Mouse (Mus musculus) cerebellum, postnatal 36 days (tissue): ENCODE measurements around the gene Gm20547.

Experiments
- DNase-seq, 2 experiments: peaks; one replicate each; pipeline ENCODE4 v3.0.0; 2021 to 2022; ENCODE audit warnings: mixed read lengths in 2 of 2

The Gm20547 gene

DNA sequence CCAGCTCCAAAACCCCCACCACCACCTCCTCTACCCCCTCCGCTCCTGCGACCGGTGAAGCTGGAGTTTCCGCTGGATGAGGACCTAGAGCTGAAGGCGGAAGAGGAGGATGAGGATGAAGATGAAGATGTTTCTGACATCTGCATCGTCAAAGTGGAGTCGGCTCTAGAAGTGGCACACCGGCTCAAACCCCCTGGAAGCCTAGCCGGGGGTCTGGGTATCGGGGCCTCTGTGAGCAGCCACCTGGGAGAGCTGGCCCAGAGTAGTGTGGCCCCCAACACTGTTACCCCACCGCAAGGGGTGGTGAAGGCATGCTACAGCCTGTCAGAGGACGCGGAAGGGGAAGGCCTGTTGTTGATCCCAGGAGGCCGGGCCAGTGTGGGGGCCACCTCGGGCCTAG, 13.9 kb upstream of the Gm20547 start:
- no peak for DNase-seq

DNA sequence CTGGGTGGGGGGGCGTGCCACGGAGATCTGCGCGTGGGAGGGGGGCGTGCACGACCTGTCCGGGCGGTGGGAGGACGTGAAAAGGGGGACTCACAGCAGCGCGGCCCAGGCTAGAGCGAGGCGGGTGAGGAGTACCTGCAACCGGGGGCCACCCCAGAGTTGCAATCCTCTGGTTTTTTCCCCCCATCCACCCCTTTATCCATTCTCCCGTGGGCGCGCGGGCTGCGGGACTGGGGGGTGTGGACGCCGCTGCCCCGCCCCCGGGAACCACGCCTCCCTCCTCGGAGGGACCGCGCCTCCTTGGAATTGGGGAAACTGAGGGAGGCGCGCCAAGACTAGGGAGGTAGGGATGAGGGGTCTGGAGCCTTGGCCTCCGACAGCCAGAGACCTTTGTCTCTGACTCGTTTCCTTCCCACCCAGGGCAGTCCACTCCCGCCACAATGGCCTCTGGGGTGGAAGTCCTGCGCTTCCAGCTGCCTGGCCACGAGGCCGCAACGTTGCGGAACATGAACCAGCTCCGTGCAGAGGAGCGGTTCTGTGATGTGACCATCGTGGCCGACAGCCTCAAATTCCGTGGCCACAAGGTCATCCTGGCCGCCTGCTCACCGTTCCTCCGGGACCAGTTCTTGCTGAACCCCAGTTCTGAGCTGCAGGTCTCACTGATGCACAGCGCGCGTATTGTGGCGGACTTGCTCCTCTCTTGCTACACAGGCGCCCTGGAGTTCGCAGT, 13.1 kb upstream of the Gm20547 start:
- DNase-seq = peak; percentile 40 to 57

DNA sequence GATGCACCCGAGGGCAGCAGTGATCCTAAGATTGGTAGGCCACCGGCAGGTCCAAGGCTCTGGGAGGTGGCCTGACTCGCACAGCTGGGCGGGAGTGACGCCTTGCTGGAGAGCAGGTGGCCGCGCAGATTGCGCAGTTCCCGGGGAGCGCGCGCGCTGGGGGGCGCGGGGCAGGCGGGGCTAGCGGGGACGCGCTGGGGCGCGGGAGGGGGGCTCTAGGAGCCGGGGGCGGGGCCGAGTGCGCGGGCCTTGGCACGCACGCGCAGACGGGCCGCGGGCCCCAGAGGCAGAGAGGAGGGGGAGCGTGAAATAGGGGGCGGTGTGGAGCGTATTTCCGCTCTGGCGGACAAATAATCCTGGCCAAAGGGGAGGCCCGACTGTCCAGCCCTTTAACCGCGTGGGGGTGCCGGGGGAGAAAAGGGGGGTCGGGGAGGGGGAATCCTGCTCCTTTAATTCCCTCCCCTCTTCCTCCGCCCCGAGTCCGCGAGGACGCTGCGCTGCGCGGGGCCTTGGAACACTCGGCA, 12.3 kb upstream of the Gm20547 start:
- DNase-seq = peak; percentile 90 to 94

DNA sequence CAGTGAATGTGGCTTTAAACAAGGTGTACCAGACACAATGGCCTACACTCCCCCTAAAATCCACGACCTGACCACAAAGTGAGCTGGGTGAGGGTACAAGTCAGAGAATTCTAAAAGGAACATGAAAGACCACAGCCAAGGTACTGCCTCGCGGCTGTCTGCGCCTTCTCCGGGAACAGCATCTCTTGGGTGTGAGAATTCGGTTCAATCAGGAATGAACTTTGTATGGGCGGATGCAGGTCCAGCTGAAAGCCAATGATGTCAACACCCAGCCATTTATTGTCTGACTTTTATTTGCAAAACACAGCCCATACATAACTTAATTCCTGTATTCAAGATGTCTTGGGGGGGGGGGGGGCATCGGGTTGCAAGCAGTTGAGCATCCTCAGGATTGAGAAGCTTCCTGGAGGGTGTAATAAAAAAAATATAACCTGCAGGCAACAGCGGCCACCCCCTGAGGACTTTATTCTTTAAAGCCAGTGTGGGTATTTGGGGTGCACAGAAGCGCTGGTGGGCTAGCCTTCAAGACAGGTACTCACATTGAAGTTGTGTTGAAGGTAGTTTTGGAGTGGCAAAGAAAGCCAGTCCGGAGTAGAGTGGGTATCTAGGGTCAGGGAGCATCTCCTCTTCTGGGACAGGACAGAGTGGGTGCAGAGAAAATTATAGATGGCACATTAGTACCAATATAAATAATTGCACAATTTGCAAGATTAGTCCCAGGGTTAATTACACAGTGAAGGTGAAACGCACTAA, 11.4 kb upstream of the Gm20547 start:
- no peak for DNase-seq

DNA sequence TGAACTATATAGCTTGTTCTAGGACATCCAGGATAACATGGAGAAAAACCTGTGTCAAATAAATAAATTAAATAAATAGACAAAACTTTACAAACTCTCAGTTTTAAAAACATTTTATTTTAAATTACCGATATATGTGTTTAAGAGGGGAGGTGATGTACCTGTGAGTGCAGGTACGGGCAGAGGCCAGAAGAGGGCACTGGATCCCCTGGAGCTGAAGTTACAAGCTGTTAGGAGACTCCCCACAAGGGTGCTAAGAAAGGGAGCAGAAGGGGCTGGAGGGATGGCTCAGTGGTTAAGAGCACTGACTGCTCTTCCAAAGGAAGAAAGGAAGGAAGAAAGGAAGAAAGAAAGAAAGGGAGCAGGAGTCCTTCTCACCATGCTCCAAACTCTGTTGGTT, 9.5 kb upstream of the Gm20547 start:
- no peak for DNase-seq

DNA sequence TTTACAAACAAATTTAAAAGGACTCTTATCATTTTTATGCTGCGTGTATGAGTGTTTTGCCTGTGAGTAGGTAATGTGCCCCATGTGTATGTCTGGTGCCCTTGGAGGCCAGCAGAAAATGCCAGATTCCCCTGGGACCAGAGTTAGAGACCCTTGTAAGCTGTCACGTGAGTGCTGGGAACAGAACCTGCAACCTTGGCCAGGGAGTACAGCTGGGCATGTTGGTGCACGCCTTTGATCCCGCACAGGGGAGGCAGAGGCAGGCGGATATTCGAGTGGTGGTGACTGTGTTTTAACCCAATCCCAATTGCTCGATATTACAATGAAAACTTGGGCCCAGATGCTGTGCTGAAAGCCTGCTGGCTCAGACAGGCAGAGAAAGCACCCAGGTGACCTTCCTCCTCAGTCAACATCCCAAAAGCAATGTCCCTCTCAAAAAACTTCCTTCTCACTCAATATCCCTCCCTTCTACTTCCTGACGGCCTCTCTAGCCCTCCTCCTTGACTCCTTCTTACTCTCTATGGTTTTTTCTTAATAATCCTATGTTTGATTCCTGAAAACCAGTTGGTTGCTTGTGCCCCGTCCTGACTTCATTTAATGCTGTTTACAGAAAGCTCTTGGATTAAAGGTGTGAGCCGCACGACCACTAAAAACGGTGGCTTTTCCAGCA, 8.4 kb upstream of the Gm20547 start:
- DNase-seq = no peak

DNA sequence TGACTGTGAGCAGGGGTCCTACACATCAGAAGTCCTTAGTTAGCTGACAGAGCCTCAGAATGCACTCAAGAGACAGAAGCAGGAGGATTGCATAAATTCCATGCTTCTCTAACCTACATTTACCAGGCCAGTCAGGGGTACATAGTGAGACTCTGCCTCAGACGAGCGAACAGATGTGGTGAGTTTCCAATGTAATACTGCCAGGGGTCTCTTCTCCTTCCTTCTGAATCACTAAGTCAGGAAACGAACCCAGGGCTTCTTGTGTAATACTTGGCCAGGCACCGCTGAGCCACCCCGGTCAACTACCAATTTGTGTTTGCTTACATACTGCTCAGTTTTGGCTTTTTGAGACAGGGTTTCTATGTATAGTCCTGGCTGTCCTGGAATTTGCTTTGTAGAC, 6.1 kb upstream of the Gm20547 start:
- no peak for DNase-seq

DNA sequence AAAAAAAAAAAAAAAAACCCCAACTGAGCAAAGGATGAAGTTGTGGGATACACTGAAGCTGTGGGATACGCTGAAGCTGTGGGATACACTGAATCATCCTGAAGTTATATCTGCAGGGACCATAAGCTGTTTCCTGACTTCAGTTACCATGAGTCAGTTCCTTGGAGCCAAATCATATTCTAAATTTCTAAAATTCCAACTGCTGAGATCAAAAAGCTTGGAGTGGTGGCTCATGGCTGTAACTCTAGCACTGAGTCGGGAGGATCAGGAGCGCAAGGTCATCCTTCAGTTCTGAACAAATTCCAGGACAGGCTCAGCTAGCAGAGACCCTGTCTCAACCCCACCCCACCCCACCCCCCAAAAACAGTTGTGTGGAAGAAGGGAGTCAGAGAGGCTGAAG, 3.8 kb upstream of the Gm20547 start:
- DNase-seq = no peak

DNA sequence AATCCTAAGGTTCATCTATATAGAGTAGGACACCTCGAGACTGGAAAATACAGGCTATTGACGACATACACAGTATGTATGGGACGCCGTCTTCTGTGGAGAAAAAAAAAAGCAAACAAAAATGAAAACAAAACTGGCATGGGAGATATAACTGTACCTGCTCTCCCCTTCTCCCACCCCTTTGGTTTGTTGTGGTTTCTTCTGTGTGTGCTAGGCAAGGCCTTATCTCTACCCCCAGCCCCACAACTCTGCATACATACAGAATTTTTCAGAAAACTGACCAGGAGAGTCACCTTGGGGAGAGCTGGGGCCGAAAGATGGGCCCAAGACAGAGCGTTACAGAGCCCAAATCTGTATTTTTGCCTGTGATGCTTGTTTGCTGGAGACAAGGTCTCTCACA, 2.9 kb upstream of the Gm20547 start:
- DNase-seq = no peak

DNA sequence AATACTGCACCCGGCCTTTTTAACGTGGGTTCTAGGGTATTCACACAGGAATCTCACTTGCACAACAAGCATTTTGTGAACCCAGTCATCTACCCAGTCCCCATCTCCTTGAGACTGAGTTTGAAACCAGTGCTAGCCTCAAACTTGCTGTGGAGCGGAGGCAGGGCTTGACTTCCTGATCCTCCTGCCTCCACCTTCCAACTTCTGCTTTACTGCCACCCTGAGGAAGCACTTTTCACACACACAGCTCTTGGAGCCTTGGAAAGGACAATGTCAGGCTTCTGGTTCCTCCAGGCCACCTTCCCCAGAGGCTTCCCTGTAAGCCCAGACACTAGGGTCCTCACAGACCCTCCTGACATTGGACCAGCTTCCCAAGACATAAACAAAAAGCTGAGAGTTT, 1.5 kb upstream of the Gm20547 start:
- DNase-seq = no peak

DNA sequence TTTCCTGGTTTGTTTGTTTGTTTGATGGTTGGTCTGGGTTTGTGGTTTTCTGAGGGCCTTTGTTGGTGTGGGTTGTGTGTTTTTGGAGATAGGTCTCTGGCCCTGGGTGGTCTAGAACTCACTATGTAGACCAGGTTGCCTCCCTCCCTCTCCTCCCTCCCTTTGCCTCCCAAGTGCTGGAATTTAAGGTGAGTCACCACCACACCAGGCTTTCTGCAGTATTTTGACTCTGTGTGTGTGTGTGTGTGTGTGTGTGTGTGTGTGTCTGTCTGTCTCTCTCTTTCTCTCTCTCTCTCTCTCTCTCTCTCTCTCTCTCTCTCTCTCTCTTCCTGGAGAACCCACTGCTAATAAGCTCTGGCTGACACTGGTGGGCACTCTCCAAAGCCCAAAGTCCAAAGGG, 676 bp downstream of the Gm20547 start:
- DNase-seq = no peak

DNA sequence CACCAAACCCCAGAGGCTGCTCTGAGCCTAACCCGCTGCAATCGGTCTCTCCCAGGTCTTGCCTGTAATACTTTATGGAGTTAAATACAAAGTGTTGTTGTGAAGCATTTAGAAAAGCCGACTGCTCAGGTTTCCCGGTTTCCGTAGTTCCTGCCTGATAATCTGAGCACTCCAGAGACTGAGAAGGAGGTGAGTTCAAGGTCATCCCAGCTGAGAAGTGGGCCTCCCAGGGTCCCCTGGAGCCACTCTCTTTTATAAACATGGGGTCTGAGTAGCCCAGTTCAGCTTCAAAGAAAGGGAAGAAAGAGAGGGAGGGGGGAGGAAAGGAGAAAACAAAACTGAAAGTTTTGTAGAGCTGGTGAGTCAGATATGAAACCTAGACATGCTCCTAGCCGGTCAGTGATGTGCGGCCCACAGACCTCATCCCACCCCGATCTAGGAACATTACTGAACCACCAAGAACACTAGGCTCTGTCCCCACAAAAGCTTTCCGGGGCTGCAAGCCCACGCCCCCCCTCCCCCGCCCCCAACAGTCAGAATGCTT, 2.4 kb downstream of the Gm20547 start, which contains the start of gene Zbtb12:
TSS of gene Zbtb12 (plus strand) at position 148 of the 544 bp plus-strand sequence.
- no peak for DNase-seq

DNA sequence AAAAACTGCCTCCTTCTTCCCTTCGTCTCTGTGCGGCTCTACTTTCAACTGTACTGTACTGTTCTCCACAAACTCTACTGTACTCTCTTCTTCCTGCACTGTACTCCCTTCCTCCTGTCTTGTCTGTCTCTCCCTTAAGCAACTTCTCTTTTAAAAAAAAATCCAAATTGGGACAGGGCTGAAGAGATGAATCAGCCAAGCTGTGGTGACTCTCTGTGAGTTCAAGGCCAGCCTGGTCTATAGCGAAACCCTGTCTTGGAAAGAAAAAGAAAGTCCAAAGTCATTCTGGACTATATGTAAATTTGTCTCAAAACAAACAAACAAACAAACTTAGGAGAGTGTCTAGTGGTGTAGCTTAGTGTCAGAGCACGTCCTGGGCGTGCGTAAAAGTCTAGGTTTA, 7.5 kb downstream of the Gm20547 start:
- no peak for DNase-seq

DNA sequence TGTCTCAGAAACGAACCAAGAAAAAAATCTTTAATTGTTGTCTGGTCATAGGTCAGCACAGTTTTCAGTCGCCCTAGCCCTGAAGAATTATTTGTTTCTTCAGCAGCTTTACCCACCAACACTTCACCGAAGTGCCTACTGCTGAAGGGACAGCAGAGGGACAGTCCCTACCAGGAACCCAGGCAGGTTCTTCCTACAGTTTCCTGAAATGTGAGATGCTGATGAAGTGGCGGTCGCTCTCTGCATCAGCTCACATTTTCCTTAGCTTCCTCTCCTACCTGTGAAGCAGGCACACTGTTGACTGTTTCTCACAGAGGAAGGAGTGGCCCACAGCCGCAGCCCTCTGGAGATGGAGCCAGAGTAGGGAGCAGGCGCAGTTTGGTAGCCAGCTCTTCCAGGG, 15.9 kb downstream of the Gm20547 start:
- no peak for DNase-seq

DNA sequence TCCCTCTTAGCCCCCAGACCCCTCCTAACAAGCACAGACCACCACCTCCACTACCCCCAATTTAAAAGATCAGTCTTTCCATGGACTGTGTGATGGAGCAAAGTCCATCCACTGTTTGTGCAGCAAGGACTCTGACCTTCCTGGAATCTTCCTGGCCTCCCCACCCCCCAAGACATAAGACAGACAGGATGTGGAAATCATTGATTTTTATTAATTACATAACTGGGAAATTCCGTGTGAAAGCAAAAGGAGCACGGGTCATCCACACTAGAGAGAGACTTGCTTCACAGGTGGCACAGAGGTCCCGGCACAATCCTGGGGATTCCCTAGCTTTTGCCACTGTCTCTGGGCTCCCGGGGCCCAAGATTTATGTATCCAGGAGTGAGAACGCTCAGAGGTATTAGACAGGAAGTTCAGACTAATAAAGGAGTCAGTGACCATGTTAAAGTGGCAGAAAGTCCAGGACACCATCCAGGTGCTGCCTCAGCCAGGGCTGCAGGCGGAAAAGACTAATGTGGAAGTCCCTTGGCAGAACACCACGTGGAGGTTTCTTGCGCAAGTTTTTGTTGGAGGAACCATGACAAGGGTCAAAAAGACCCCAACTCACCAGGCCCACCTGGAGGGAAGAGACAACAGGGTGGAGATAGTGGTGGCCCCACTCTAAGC, 19.3 kb downstream of the Gm20547 start, which contains the start of gene Cfb:
TSS of gene Cfb (minus strand) at position 103 of the 666 bp plus-strand sequence.
- no peak for DNase-seq

DNA sequence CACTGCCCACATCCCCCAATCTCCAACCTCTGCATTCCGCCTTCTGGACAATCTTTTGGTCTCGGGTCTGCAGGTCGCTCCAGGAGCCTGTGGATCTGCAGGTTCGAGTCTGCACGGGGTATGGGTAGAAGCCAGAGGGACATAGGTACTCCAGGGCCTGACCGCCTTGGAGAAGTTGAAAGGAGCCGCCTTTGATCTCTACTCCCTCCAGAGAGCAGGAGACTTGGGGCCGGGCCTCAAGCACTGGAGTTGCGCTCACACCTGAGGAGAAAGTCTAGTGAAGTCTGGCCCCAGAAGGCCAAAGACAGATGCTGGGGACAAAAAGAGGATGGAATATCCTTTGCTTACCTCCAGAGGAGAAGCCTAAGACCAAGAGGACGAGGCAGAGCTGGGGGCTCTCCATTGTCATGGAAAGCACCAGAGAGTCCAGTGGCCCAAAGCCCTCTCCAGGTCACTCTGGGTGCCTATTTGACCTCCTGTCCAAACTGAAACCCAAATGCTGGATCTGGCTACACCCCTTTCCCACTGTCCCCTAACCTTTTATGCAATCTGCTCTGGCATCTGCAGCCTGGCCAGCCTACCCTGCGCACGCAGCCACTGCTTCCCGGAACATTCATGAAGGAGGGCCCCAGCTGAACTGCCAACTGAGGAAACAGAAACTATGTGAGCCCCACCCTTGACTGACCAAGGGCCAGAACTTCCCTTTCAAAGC, 20.0 kb downstream of the Gm20547 start:
- DNase-seq = no peak

DNA sequence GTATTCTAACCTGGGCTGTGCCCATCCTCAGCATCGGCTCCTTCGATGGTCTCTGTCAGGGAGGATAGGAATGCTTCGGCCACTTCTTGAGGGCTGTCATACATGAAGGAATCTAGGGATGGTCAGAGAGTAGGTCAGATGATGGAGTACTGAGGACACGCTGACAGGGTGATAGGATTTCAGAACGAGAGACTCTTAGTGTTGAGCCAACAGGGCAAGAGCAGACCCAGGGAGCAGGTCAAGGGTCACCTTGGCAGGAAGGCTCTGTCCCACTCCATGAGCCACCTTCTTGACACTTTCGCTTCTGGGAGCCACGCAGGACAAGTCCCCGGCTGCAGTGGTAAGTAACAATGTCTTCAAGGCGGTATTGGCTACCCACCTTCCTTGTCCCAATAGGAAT, 21.3 kb downstream of the Gm20547 start:
- DNase-seq = no peak

DNA sequence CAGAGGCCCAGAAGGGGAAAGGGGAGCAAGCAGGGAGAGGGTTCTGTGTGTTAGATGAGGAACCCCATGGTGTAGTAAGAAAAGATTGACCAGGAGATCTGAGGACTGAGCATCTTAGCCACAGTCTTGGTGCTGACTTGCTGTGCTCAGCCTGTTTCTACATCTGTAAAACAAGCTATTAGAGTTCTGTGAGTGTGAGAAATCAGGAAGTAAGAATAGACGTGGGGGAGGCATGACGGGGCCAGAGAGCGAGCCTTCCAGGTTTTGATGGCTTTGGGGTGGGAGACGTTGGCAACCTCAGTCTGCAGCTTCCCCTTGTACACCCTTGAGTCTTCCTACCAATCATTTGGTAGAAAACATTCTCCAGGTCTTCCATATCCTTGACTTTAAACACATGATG, 23.2 kb downstream of the Gm20547 start:
- DNase-seq = no peak

DNA sequence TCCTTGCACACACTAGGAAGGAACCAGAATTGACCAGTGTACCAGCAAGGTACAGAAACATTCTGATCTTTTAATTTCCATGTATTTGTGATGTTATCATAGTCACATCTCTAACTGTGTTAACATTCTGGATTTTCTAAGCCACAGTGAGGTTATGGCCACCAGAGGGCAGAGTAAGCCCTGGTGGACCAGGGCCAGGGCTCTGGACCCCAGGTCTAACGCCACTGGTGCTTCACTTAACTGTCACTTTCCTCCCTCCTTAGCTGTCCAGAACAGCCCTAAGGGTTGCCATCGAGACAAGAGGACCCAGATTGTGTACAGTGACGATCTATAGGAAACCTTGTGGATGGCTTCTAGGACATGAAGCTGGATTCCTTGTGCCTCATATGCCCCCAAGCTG, 26.0 kb downstream of the Gm20547 start:
- peak; percentile 38 to 44 for DNase-seq

DNA sequence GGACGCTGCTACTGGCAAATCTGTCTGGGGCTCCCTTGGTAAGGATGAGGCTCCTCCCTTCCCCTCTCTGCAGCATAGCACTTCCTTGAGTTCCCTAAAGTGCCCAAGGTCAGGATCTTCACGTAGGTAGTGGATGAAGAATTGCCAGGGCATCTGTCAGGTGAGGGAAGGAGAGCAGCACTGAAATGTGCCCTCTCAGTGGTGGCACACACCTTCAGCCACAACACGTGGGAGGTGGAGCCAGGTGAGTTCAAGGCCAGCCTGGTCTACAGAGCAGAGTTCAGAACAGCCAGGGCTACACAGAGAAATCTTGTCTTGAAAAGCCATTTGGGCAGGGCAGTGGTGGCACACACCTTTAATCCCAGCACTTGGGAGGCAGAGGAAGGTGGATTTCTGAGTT, 27.1 kb downstream of the Gm20547 start:
- DNase-seq = no peak

DNA sequence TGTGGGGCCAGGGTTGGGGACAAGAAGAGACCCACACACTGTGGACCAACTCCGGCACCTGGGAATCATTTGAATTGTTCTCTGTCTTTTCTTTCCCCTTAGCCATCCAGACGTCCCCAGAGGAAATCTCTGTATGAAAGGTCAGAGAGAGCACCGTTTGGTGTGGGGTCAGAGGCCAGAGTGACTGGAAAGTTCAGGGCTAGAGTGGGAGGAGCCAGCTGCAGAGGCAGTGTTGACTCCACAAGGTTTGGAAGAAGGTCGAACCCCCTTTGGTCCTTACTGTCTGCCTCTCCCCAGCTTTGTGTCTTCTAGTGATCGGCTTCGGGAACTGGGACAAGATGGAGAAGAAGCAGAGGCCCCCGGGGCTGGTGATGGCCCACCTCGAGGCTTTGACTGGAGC, 28.3 kb downstream of the Gm20547 start:
- DNase-seq = no peak

DNA sequence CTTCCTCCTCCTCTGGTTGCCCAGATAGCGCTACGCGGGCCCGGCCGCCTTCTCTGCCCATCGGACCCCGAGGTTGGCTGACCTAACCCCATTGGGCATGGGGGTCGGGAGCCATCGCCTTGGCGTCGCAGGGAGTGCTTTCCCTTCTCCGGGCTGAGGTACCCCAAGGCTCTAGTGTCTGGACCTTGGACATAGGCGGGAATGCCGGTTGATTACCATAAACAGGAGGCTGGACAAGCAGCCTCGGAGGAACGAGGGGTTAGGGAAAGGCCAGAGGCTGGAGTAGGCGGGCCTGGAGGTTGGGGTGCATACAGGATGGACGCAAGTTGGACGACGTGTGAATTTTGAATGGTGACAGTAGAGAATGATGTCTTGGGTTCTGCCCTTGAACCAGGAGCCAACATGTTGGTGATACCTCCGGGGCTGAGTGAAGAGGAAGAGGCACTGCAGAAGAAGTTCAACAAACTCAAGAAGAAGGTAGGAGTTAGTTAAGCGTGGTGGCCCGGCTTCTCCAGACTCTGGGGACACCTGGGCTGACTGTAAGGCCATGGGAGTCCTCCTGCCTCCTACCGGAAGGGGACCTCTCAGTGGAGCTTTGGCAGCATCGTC, 31.2 kb downstream of the Gm20547 start:
- DNase-seq = no peak
